In the genomic region with DNA sequence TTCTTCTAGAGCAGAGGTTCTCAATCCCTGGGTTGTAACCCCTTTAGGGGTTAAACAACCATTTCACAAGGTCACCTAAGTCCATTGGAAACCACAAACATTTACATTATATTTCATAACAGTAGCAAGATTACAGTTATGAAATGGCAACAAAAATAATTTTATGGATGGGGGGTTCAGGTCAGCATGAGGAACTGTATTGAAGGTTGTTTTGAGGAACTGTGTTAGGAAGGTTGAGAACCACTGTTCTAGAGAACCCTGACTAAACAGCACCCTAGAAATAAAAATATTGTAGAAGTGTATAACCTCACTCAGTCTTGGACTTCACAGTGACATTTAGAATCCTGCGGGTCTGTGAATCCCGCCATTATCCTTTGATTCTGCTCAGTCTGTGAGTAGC, we compare ENCODE assay signal across 27 mouse cellular contexts.
"Had no signal": no experiment of that assay in that cellular context is flagged by ENCODE, and none has a peak within 500 bp of the region (broad histone marks: within the 10 kb centered on the region; RNA-seq: fewer than 3 reads in every experiment).

No protein-coding gene starts in this region.

- H3K27me3 ChIP-seq: heart, embryonic 12.5 days; hindbrain, embryonic 12.5 days; kidney, embryonic 15.5 days; limb, embryonic 12.5 days; liver, embryonic 13.5 days; liver, embryonic 15.5 days had no signal

- H3K36me3 ChIP-seq: heart, embryonic 10.5 days; heart, embryonic 12.5 days; hindbrain, embryonic 10.5 days; hindbrain, embryonic 12.5 days; kidney, embryonic 15.5 days; limb, embryonic 10.5 days; limb, embryonic 12.5 days; liver, embryonic 13.5 days; liver, embryonic 15.5 days had no signal

- H3K27ac ChIP-seq: gastrocnemius, adult 2 months; heart, embryonic 10.5 days; hindbrain, embryonic 10.5 days; hindbrain, embryonic 12.5 days; hindbrain, embryonic 14.5 days; kidney, embryonic 15.5 days; kidney, postnatal 0 days; left cerebral cortex, adult 2 months; limb, embryonic 10.5 days; limb, embryonic 12.5 days; liver, embryonic 13.5 days; liver, embryonic 15.5 days had no signal

- ATAC-seq: hindbrain, embryonic 16.5 days; intestine, embryonic 16.5 days had no signal

- H3K4me1 ChIP-seq: heart, embryonic 10.5 days; heart, embryonic 12.5 days; hindbrain, embryonic 10.5 days; hindbrain, embryonic 12.5 days; liver, embryonic 13.5 days; liver, embryonic 15.5 days had no signal

- DNase-seq: gastrocnemius, adult 2 months; gastrocnemius, postnatal 10 days; gastrocnemius, postnatal 25 days; heart, adult 11 months; heart, postnatal 10 days; heart, postnatal 4 days; kidney, adult 11 months; kidney, adult 2 months; kidney, adult 9 months; kidney, postnatal 14 days; kidney, postnatal 36 days; layer of hippocampus, adult 9-11 months; liver; liver, embryonic 13.5 days had no signal

- H3K9ac ChIP-seq: heart, embryonic 12.5 days; hindbrain, embryonic 12.5 days; hindbrain, embryonic 14.5 days; kidney, embryonic 15.5 days; limb, embryonic 12.5 days; liver, embryonic 13.5 days; liver, embryonic 15.5 days had no signal

- H3K4me3 ChIP-seq: gastrocnemius, adult 2 months; heart, embryonic 10.5 days; heart, embryonic 12.5 days; hindbrain, embryonic 10.5 days; hindbrain, embryonic 12.5 days; kidney, embryonic 15.5 days; left cerebral cortex, adult 2 months; limb, embryonic 10.5 days; limb, embryonic 12.5 days; liver, embryonic 13.5 days; liver, embryonic 15.5 days had no signal
